Mouse (Mus musculus): ENCODE data around the gene Eno1. TPM values are rescaled to one million over a fixed set of nuclear protein-coding genes. Genes with fewer than 3 reads are reported as not detected.
A peak's percentile ranks its signal among the peaks of the same experiment; 100 is the strongest.

Eno1 gene
- total and polyA plus RNA-seq, 3 experiments, result 254 to 5,492 (median 737) TPM

GRCm38 (mm10) chr4:150209751-150210150 is 26.8 kb upstream of the Eno1 start:
- no peak overlapping the region for H3K4me3 ChIP-seq (ENCODE audit: control insufficient read depth in 1 of 2, insufficient read depth in 1 of 2, low read depth in 2 of 2, low read length in 2 of 2)
- H3K4me1 ChIP-seq (ENCODE audit: control insufficient read depth in 1 of 2, insufficient read depth in 2 of 2, low read length in 2 of 2), result peaks cover 11 to 12% of the 10 kb centered on the region in 2 experiments
- no peaks in the 10 kb centered on the region; the same call in 1 of the 2 replicates for H3K79me2 ChIP-seq (ENCODE audit: control insufficient read depth, insufficient read depth, low read length, poor library complexity)
- H3K9ac ChIP-seq (ENCODE audit: control insufficient read depth, low read depth, low read length, poor library complexity, severe bottlenecking), result no peak overlapping the region
- TF ChIP-seq MYB (IDR thresholded peaks at IDR 0.05; ENCODE audit: low read depth, low read length), result no peak
- no peak for TF ChIP-seq MXI1 (IDR thresholded peaks at IDR 0.05; ENCODE audit: low read depth, low read length)
- no peak for TF ChIP-seq NELFE (IDR thresholded peaks at IDR 0.05; ENCODE audit: low read depth, low read length)
- TF ChIP-seq MEF2A (IDR thresholded peaks at IDR 0.05; ENCODE audit: extremely low read depth, insufficient replicate concordance, low read depth, low read length, poor library complexity, severe bottlenecking), result no peak
- no peaks in the 10 kb centered on the region; a peak in 1 of 4 replicates for H3K27me3 ChIP-seq (ENCODE audit: control insufficient read depth in 1 of 2, insufficient read depth in 2 of 2, low read length in 2 of 2)
- H3K9me3 ChIP-seq (replicated peaks; ENCODE audit: insufficient read depth, low read length), result no peaks in the 10 kb centered on the region
- DNase-seq (ENCODE audit: low read depth, low spot score), result no peak
- H3K27ac ChIP-seq (ENCODE audit: control insufficient read depth, low read depth, low read length), result no peak overlapping the region
- H3K36me3 ChIP-seq (ENCODE audit: control insufficient read depth in 1 of 2, insufficient read depth in 2 of 2, low read length in 2 of 2), result no peaks in the 10 kb centered on the region; a peak in 1 of 4 replicates

GRCm38 (mm10) chr4:150210306-150210705 is 26.2 kb upstream of the Eno1 start:
- Histone ChIP-seq H3K27me3 (ENCODE audit: control insufficient read depth in 1 of 2, insufficient read depth in 2 of 2, low read length in 2 of 2) (no peaks in the 10 kb centered on the region; a peak in 1 of 4 replicates), H3K36me3 (ENCODE audit: control insufficient read depth in 1 of 2, insufficient read depth in 2 of 2, low read length in 2 of 2) (no peaks in the 10 kb centered on the region; a peak in 1 of 4 replicates), H3K79me2 (ENCODE audit: control insufficient read depth, insufficient read depth, low read length, poor library complexity) (no peaks in the 10 kb centered on the region; the same call in 1 of the 2 replicates), H3K9me3 (replicated peaks; ENCODE audit: insufficient read depth, low read length) (no peaks in the 10 kb centered on the region), H3K27ac (ENCODE audit: control insufficient read depth, low read depth, low read length) (no peak overlapping the region), H3K4me1 (ENCODE audit: control insufficient read depth in 1 of 2, insufficient read depth in 2 of 2, low read length in 2 of 2) (peaks cover 11 to 12% of the 10 kb centered on the region in 2 experiments), H3K4me3 (ENCODE audit: control insufficient read depth in 1 of 2, insufficient read depth in 1 of 2, low read depth in 2 of 2, low read length in 2 of 2) (no peak overlapping the region), H3K9ac (ENCODE audit: control insufficient read depth, low read depth, low read length, poor library complexity, severe bottlenecking) (no peak overlapping the region)
- peak in 1 of 3 experiments; percentile 5; a peak in 1 of 6 replicates for TF ChIP-seq CTCF (IDR thresholded peaks at IDR 0.05 in 2 of 3, conservative IDR thresholded peaks at IDR 0.05 in 1 of 3; ENCODE audit: control insufficient read depth in 1 of 3, insufficient read depth in 1 of 3, low read depth in 2 of 3, low read length in 3 of 3, poor library complexity in 1 of 3, severe bottlenecking in 1 of 3)
- no peak for TF ChIP-seq BHLHE40 (IDR thresholded peaks at IDR 0.05; ENCODE audit: borderline replicate concordance, low read depth, low read length)
- no peak for DNase-seq (ENCODE audit: low read depth, low spot score)

GRCm38 (mm10) chr4:150211930-150212552 is 24.5 kb upstream of the Eno1 start:
- Histone ChIP-seq H3K79me2 (ENCODE audit: control insufficient read depth, insufficient read depth, low read length, poor library complexity) (no peaks in the 10 kb centered on the region; the same call in 1 of the 2 replicates), H3K36me3 (ENCODE audit: control insufficient read depth in 1 of 2, insufficient read depth in 2 of 2, low read length in 2 of 2) (no peaks in the 10 kb centered on the region; a peak in 1 of 4 replicates), H3K4me3 (ENCODE audit: control insufficient read depth in 1 of 2, insufficient read depth in 1 of 2, low read depth in 2 of 2, low read length in 2 of 2) (peak overlapping the region; percentile 47 to 80), H3K27ac (ENCODE audit: control insufficient read depth, low read depth, low read length) (peak overlapping the region; percentile 58), H3K9me3 (replicated peaks; ENCODE audit: insufficient read depth, low read length) (no peaks in the 10 kb centered on the region), H3K4me1 (ENCODE audit: control insufficient read depth in 1 of 2, insufficient read depth in 2 of 2, low read length in 2 of 2) (peaks cover 11 to 13% of the 10 kb centered on the region in 2 experiments), H3K9ac (ENCODE audit: control insufficient read depth, low read depth, low read length, poor library complexity, severe bottlenecking) (peak overlapping the region; percentile 63), H3K27me3 (ENCODE audit: control insufficient read depth in 1 of 2, insufficient read depth in 2 of 2, low read length in 2 of 2) (no peaks in the 10 kb centered on the region)
- peak; percentile 56 for DNase-seq (ENCODE audit: low read depth, low spot score)
- TF ChIP-seq TAL1 (IDR thresholded peaks at IDR 0.05; ENCODE audit: low read length) (no peak), POLR2A (IDR thresholded peaks at IDR 0.05; ENCODE audit: control insufficient read depth in 1 of 2, insufficient read depth in 1 of 2, low read depth in 1 of 2, low read length in 2 of 2, poor library complexity in 1 of 2) (no peak), RCOR1 (IDR thresholded peaks at IDR 0.05; ENCODE audit: low read depth, low read length) (0 out of 2 replicates have a peak, but pooled peaks have one; percentile 8), CTCF (IDR thresholded peaks at IDR 0.05 in 2 of 3, conservative IDR thresholded peaks at IDR 0.05 in 1 of 3; ENCODE audit: control insufficient read depth in 1 of 3, insufficient read depth in 1 of 3, low read depth in 2 of 3, low read length in 3 of 3, poor library complexity in 1 of 3, severe bottlenecking in 1 of 3) (peak in 2 of 3 experiments; percentile 10 to 33; a peak in 3 of 6 replicates), MXI1 (IDR thresholded peaks at IDR 0.05; ENCODE audit: low read depth, low read length) (peak; percentile 67), NRF1 (IDR thresholded peaks at IDR 0.05; ENCODE audit: insufficient read depth, low read depth, low read length, poor library complexity, severe bottlenecking) (no peak), SIN3A (IDR thresholded peaks at IDR 0.05; ENCODE audit: low read length) (0 out of 2 replicates have a peak, but pooled peaks have one; percentile 25), MAFK (IDR thresholded peaks at IDR 0.05; ENCODE audit: borderline replicate concordance, low read depth, low read length) (no peak), MAX (IDR thresholded peaks at IDR 0.05; ENCODE audit: low read length) (peak; percentile 64), ZMIZ1 (IDR thresholded peaks at IDR 0.05; ENCODE audit: low read depth, low read length) (0 out of 2 replicates have a peak, but pooled peaks have one; percentile 9), MYC (IDR thresholded peaks at IDR 0.05; ENCODE audit: low read depth, low read length) (peak; percentile 80), MEF2A (IDR thresholded peaks at IDR 0.05; ENCODE audit: extremely low read depth, insufficient replicate concordance, low read depth, low read length, poor library complexity, severe bottlenecking) (no peak)

All from MEL (cell line).